Mouse (Mus musculus) layer of hippocampus, adult 9-11 months (tissue): ENCODE measurements around the gene Psen2.

Source experiments
- DNase-seq: peaks from one replicate; pipeline ENCODE4 v3.0.0; 2022

Gene Psen2

GRCm38 (mm10) chr1:180247901-180248300 lies 15.3 kb downstream of the Psen2 start:
- DNase-seq, result no peak

- DNase-seq, result no peak
These were observed 17.3 kb downstream of the Psen2 start for GRCm38 (mm10) chr1:180245741-180246507.

GRCm38 (mm10) chr1:180231729-180232128 lies 31.5 kb downstream of the Psen2 start:
- no peak for DNase-seq

- no peak for DNase-seq
These were observed 32.7 kb downstream of the Psen2 start for GRCm38 (mm10) chr1:180230580-180230979.

- DNase-seq, result no peak
These were observed 33.3 kb downstream of the Psen2 start for GRCm38 (mm10) chr1:180229906-180230305.

GRCm38 (mm10) chr1:180228854-180229253 lies 34.4 kb downstream of the Psen2 start:
- DNase-seq, result no peak

GRCm38 (mm10) chr1:180226766-180227165 lies 36.5 kb downstream of the Psen2 start:
- DNase-seq, result no peak

GRCm38 (mm10) chr1:180226221-180226713 lies 37.0 kb downstream of the Psen2 start:
- no peak for DNase-seq

- no peak for DNase-seq
These were observed 37.6 kb downstream of the Psen2 start for GRCm38 (mm10) chr1:180225500-180226220.

GRCm38 (mm10) chr1:180222007-180222406 lies 41.2 kb downstream of the Psen2 start:
- DNase-seq, result no peak

GRCm38 (mm10) chr1:180220791-180221542 lies 42.3 kb downstream of the Psen2 start:
- no peak for DNase-seq

GRCm38 (mm10) chr1:180216541-180217276 lies 46.5 kb downstream of the Psen2 start:
- DNase-seq, result no peak

GRCm38 (mm10) chr1:180215044-180215443 lies 48.2 kb downstream of the Psen2 start:
- peak; percentile 50 for DNase-seq

GRCm38 (mm10) chr1:180212911-180213310 lies 50.3 kb downstream of the Psen2 start:
- no peak for DNase-seq

GRCm38 (mm10) chr1:180210781-180211271 lies 52.4 kb downstream of the Psen2 start:
- no peak for DNase-seq

- DNase-seq, result no peak
These were observed 53.2 kb downstream of the Psen2 start for GRCm38 (mm10) chr1:180210031-180210432.

GRCm38 (mm10) chr1:180208370-180208769 lies 54.9 kb downstream of the Psen2 start:
- no peak for DNase-seq

- no peak for DNase-seq
These were observed 62.5 kb downstream of the Psen2 start for GRCm38 (mm10) chr1:180200722-180201121.

- DNase-seq, result no peak
These were observed 63.6 kb downstream of the Psen2 start for GRCm38 (mm10) chr1:180199715-180200050.

- no peak for DNase-seq
These were observed 64.1 kb downstream of the Psen2 start, which contains the start of gene Coq8a for GRCm38 (mm10) chr1:180198959-180199714. Coq8a (minus strand) TSS chr1:180199602.

GRCm38 (mm10) chr1:180197956-180198355 lies 65.3 kb downstream of the Psen2 start:
- DNase-seq, result no peak

GRCm38 (mm10) chr1:180196508-180196907 lies 66.7 kb downstream of the Psen2 start:
- no peak for DNase-seq
